Mouse (Mus musculus) neural tube, embryonic 10.5 days (tissue): Measurements from ENCODE around the gene Tnfaip1.
A peak's percentile ranks its signal among the peaks of the same experiment; 100 is the strongest.
"Not testable (repeated sequence)": the region's sequence is repeated elsewhere in the genome, so short reads cannot be mapped to it uniquely, and the experiment has no call there.

Experiments
- DNase-seq: peaks from one replicate; pipeline ENCODE4 v3.0.0-alpha.2; 2017; ENCODE audit warnings: low spot score; ENCODE audit errors: extremely low spot score

Tnfaip1 gene

GRCm38 (mm10) chr11:78540358-78540757 lies 4.2 kb upstream of the Tnfaip1 start:
- no peak for DNase-seq

- no peak for DNase-seq
Measured at GRCm38 (mm10) chr11:78536690-78537084, 555 bp upstream of the Tnfaip1 start.

- DNase-seq, result no peak
Measured at GRCm38 (mm10) chr11:78535376-78536079, 604 bp downstream of the Tnfaip1 start.

- no peak for DNase-seq
Measured at GRCm38 (mm10) chr11:78534516-78534915, 1.6 kb downstream of the Tnfaip1 start.

- DNase-seq, result not testable (repeated sequence)
Measured at GRCm38 (mm10) chr11:78531515-78531914, 4.6 kb downstream of the Tnfaip1 start.

GRCm38 (mm10) chr11:78531046-78531445 lies 5.1 kb downstream of the Tnfaip1 start:
- no peak for DNase-seq

- no peak for DNase-seq
Measured at GRCm38 (mm10) chr11:78530001-78530400, 6.1 kb downstream of the Tnfaip1 start.

- DNase-seq, result no peak
Measured at GRCm38 (mm10) chr11:78528714-78529113, 7.4 kb downstream of the Tnfaip1 start.

- DNase-seq, result no peak
Measured at GRCm38 (mm10) chr11:78524838-78525237, 11.3 kb downstream of the Tnfaip1 start.

GRCm38 (mm10) chr11:78523241-78523955 lies 12.7 kb downstream of the Tnfaip1 start:
- DNase-seq, result no peak

- no peak for DNase-seq
Measured at GRCm38 (mm10) chr11:78522481-78522997, 13.6 kb downstream of the Tnfaip1 start.

- DNase-seq, result no peak
Measured at GRCm38 (mm10) chr11:78521880-78522279, 14.3 kb downstream of the Tnfaip1 start.

GRCm38 (mm10) chr11:78518931-78519330 lies 17.2 kb downstream of the Tnfaip1 start:
- DNase-seq, result no peak

- no peak for DNase-seq
Measured at GRCm38 (mm10) chr11:78515549-78516325, 20.4 kb downstream of the Tnfaip1 start.

GRCm38 (mm10) chr11:78513106-78513790 lies 22.9 kb downstream of the Tnfaip1 start:
- no peak for DNase-seq

GRCm38 (mm10) chr11:78512025-78512957 lies 23.8 kb downstream of the Tnfaip1 start, which contains the start of the genes Tmem199 and Poldip2:
Gene Tmem199 (minus strand): TSS chr11:78512172.
Gene Poldip2 (plus strand): TSS chr11:78512193.
- peak; percentile 94 for DNase-seq

GRCm38 (mm10) chr11:78509148-78509547 lies 27.0 kb downstream of the Tnfaip1 start:
- no peak for DNase-seq

- DNase-seq, result no peak
Measured at GRCm38 (mm10) chr11:78505430-78505829, 30.7 kb downstream of the Tnfaip1 start.

- DNase-seq, result no peak
Measured at GRCm38 (mm10) chr11:78502909-78503650, 33.1 kb downstream of the Tnfaip1 start, which contains the start of gene Sebox. Gene Sebox (plus strand): TSS chr11:78503447.
